Mouse (Mus musculus) right cerebral cortex, adult 2 months (tissue): ENCODE results near the gene Trit1.
A peak's percentile ranks its signal among the peaks of the same experiment; 100 is the strongest.
"Not testable (repeated sequence)": the region's sequence is repeated elsewhere in the genome, so short reads cannot be mapped to it uniquely, and the experiment has no call there.

Experiments used
- DNase-seq, 2 experiments: peaks; one replicate each; pipeline ENCODE4 v3.0.0; 2021 to 2022; ENCODE audit warnings: low spot score in 2 of 2

Trit1 gene

GRCm38 (mm10) chr4:122998537-122999262, 17.7 kb upstream of the Trit1 start:
- no peak for DNase-seq

GRCm38 (mm10) chr4:122999263-122999691, 17.1 kb upstream of the Trit1 start:
- no peak for DNase-seq

GRCm38 (mm10) chr4:123000130-123000529, 16.3 kb upstream of the Trit1 start:
- DNase-seq, result no peak

- DNase-seq, result no peak
These were observed 15.6 kb upstream of the Trit1 start for GRCm38 (mm10) chr4:123000617-123001342.

GRCm38 (mm10) chr4:123005054-123005966, 11.1 kb upstream of the Trit1 start:
- DNase-seq, result peak; percentile 87 to 91

- not testable (repeated sequence) for DNase-seq
These were observed 3.9 kb upstream of the Trit1 start for GRCm38 (mm10) chr4:123012501-123012900.

- no peak for DNase-seq
These were observed 3.0 kb upstream of the Trit1 start for GRCm38 (mm10) chr4:123013346-123013945.

GRCm38 (mm10) chr4:123013949-123014406, 2.4 kb upstream of the Trit1 start:
- DNase-seq, result peak; percentile 62 to 71

- no peak for DNase-seq
These were observed 1.7 kb upstream of the Trit1 start for GRCm38 (mm10) chr4:123014501-123015282.

GRCm38 (mm10) chr4:123021591-123021990, 5.2 kb downstream of the Trit1 start:
- no peak for DNase-seq

- no peak for DNase-seq
These were observed 6.5 kb downstream of the Trit1 start for GRCm38 (mm10) chr4:123022896-123023295.

GRCm38 (mm10) chr4:123025418-123025817, 9.0 kb downstream of the Trit1 start:
- no peak for DNase-seq

GRCm38 (mm10) chr4:123026161-123026560, 9.8 kb downstream of the Trit1 start:
- no peak for DNase-seq

- no peak for DNase-seq
These were observed 10.2 kb downstream of the Trit1 start for GRCm38 (mm10) chr4:123026597-123026996.

- no peak for DNase-seq
These were observed 18.4 kb downstream of the Trit1 start for GRCm38 (mm10) chr4:123034841-123035240.

- no peak for DNase-seq
These were observed 19.2 kb downstream of the Trit1 start for GRCm38 (mm10) chr4:123035636-123036035.

GRCm38 (mm10) chr4:123036710-123037109, 20.3 kb downstream of the Trit1 start:
- DNase-seq, result no peak

- DNase-seq, result no peak
These were observed 24.7 kb downstream of the Trit1 start for GRCm38 (mm10) chr4:123041131-123041530.

- DNase-seq, result no peak
These were observed 27.5 kb downstream of the Trit1 start for GRCm38 (mm10) chr4:123043858-123044257.

GRCm38 (mm10) chr4:123044842-123045241, 28.4 kb downstream of the Trit1 start:
- DNase-seq, result no peak

- DNase-seq, result no peak
These were observed 29.9 kb downstream of the Trit1 start for GRCm38 (mm10) chr4:123046300-123046699.
